In the genomic region with DNA sequence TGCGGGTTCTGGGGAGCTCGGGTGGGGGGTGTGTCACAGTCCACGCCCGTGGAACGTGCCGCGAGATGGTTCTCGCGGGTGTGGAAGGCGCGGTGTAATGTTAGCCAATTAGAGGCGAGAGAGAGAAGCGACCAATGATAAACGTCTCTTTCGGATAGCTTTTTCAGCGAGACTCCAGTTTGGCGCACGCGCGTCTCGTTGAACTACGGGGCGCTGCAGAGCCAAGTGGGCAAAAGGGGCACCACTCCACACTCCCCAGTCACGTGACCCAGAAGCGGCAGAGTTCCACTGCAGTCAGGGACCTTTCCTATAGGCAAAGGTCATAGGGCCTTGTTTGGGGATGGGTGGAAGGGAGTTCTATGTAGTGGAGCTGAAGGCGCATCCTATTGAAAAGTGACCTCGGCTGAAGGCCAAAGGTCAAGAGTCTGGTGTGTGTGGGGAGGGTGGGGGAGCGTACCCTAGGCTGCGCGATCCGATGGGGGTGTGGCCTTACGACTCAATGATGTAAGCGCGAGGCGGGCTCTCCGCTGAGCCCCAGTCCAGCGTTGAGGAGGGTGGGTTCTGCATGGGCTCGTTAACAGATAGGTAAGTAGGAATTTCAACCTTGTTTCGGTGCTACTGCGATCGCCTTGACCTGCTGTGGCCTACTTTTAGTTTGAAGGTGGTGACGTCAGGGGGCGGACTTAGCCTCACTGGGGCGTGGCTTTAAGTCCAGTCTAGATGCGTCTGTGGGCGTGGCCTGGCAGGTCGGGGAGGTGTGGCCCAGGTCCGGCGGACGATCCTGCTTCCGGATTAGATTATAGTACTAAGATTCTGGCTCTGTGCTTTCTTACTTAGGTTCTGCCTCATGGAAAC, we compare ENCODE assay signal across 7 mouse cellular contexts. TPM values are rescaled to one million over a fixed set of nuclear protein-coding genes. Genes with fewer than 3 reads are reported as not detected.
DNase-seq lines count a peak whose midpoint lies in the region; ATAC-seq lines count a peak whose summit lies in the region.

A gene (plus strand): TSS at position 97 of the 855 bp plus-strand sequence.

- intact Hi-C loops in left cerebral cortex, postnatal 36 days (cut with DNase I) = no loop called here

- H3K36me3 ChIP-seq in intestine, embryonic 16.5 days (ENCODE audit: control insufficient read depth, insufficient read depth, low read length) = 0 out of 2 replicates have a peak, but pooled peaks cover 3% of the 10 kb centered on the region
- H3K36me3 ChIP-seq in midbrain, embryonic 11.5 days (ENCODE audit: control insufficient read depth, insufficient read depth, low read length) = 0 out of 2 replicates have a peak, but pooled peaks cover 4% of the 10 kb centered on the region

- H3K27ac ChIP-seq in intestine, embryonic 16.5 days (ENCODE audit: low read length) = peak within 1 kb of the TSS; percentile 97
- peak within 1 kb of the TSS; percentile 20; the same call in 1 of the 2 replicates for H3K27ac ChIP-seq in midbrain, embryonic 11.5 days (ENCODE audit: low read depth, low read length)

- peak within 1 kb of the TSS; percentile 82 for H3K9ac ChIP-seq in intestine, embryonic 16.5 days (ENCODE audit: low read depth, low read length)
- peak within 1 kb of the TSS; percentile 62 for H3K9ac ChIP-seq in midbrain, embryonic 11.5 days (ENCODE audit: low read length)

- H3K4me3 ChIP-seq in intestine, embryonic 16.5 days (ENCODE audit: low read length) = peak within 1 kb of the TSS; percentile 75
- H3K4me3 ChIP-seq in midbrain, embryonic 11.5 days (ENCODE audit: low read depth, low read length) = peak within 1 kb of the TSS; percentile 66

- peak; percentile 97 for DNase-seq in adrenal gland, adult 2 months
- peak; percentile 93 for DNase-seq in embryo, embryonic 11.5 days (ENCODE audit: low read depth, low spot score)
- peak; percentile 76 to 94 for DNase-seq in gastrocnemius, postnatal 4 days (ENCODE audit: low spot score in 2 of 2)
- DNase-seq in left cerebral cortex, postnatal 36 days (ENCODE audit: low spot score in 2 of 2) = peak; percentile 90 to 91
- DNase-seq in midbrain, embryonic 11.5 days (ENCODE audit: low spot score, missing footprints) = peak; percentile 99
- DNase-seq in skeletal muscle tissue, adult 2 months (ENCODE audit: low read depth, low spot score) = peak; percentile 92

- H3K4me1 ChIP-seq in intestine, embryonic 16.5 days (ENCODE audit: control insufficient read depth, insufficient read depth, low read length) = peaks cover 4% of the 10 kb centered on the region
- H3K4me1 ChIP-seq in midbrain, embryonic 11.5 days (ENCODE audit: control insufficient read depth, insufficient read depth, low read length) = peaks cover 2% of the 10 kb centered on the region

- peak within 1 kb of the TSS; percentile 73 for H3K4me2 ChIP-seq in intestine, embryonic 16.5 days (ENCODE audit: low read depth, low read length)
- peak within 1 kb of the TSS; percentile 49 for H3K4me2 ChIP-seq in midbrain, embryonic 11.5 days

- H3K9me3 ChIP-seq in intestine, embryonic 16.5 days (ENCODE audit: control insufficient read depth, low read length) = no peaks in the 10 kb centered on the region
- no peaks in the 10 kb centered on the region for H3K9me3 ChIP-seq in midbrain, embryonic 11.5 days (ENCODE audit: control insufficient read depth, low read length)

- no peaks in the 10 kb centered on the region for H3K27me3 ChIP-seq in intestine, embryonic 16.5 days (replicated peaks; ENCODE audit: control insufficient read depth, insufficient read depth, low read length)
- no peaks in the 10 kb centered on the region for H3K27me3 ChIP-seq in midbrain, embryonic 11.5 days (ENCODE audit: control insufficient read depth, insufficient read depth, low read length)

- under 1% methylated on average over 51 of the region's 51 CpGs for WGBS in intestine, embryonic 16.5 days
- WGBS in midbrain, embryonic 11.5 days = under 1% methylated on average over 51 of the region's 51 CpGs

- ATAC-seq in intestine, embryonic 16.5 days = peak; percentile 92
- peak; percentile 92 for ATAC-seq in midbrain, embryonic 11.5 days (ENCODE audit: low FRiP score)

RNA-seq across cellular contexts. Expression of the gene that starts here (rescaled TPM):
- total RNA-seq in adrenal gland, adult 2 months (2021) = 10 to 100 TPM; 39.1 to 70.4 TPM
- 53.5 and 59.3 TPM in 2 replicates for polyA plus RNA-seq in adrenal gland, adult 2 months (2012; rRNA removed)
- total RNA-seq in gastrocnemius, postnatal 4 days (2021) = 10 to 100 TPM; 27.9 to 40.1 TPM
- polyA plus RNA-seq in intestine, embryonic 16.5 days (2015; fragmentation: Nextera tagmentation; extraction: Ambion mirVana) = 83.1 and 85.8 TPM in 2 replicates
- 10 to 100 TPM; 30.2 to 33.2 TPM for total RNA-seq in left cerebral cortex, postnatal 36 days (2021)
- polyA plus RNA-seq in midbrain, embryonic 11.5 days (2014; fragmentation: Nextera tagmentation; extraction: Ambion mirVana) = 27.1 and 27.5 TPM in 2 replicates

Comparison
In these comparisons a context has a peak if more than half of its experiments do, and no peak if none do; other contexts are left out.
1. Peak in every context shown above with its lines: DNase-seq, ATAC-seq, H3K4me3 ChIP-seq and H3K27ac ChIP-seq.